Mouse (Mus musculus) testis, adult 2 months (tissue): ENCODE results near the gene Adgrv1. TPM values are rescaled to one million over a fixed set of nuclear protein-coding genes. Genes with fewer than 3 reads are reported as not detected.
"Not testable (repeated sequence)": the region's sequence is repeated elsewhere in the genome, so short reads cannot be mapped to it uniquely, and the experiment has no call there.

Experiments
- H3K27ac ChIP-seq: fragments of 200-500 bp; 2 replicates; pipeline ENCODE4 v1.5.1; 2012; ENCODE audit warnings: low read depth, low read length; ENCODE audit not compliant: control insufficient read depth, insufficient read depth
- H3K27me3 ChIP-seq: fragments of 200-500 bp; 2 replicates; pipeline ENCODE4 v1.6.1; 2012; ENCODE audit warnings: mild to moderate bottlenecking, low read length, moderate library complexity; ENCODE audit not compliant: control insufficient read depth, insufficient read depth
- H3K36me3 ChIP-seq: fragments of 200-500 bp; 2 replicates; pipeline ENCODE4 v1.6.1; 2012; ENCODE audit warnings: mild to moderate bottlenecking, low read length; ENCODE audit not compliant: control insufficient read depth, insufficient read depth
- H3K4me1 ChIP-seq: fragments of 200-500 bp; 2 replicates; pipeline ENCODE4 v1.6.1; 2012; ENCODE audit warnings: low read length; ENCODE audit not compliant: control insufficient read depth, insufficient read depth
- H3K4me3 ChIP-seq: fragments of 200-500 bp; 2 replicates; pipeline ENCODE4 v1.5.1; 2012; ENCODE audit warnings: low read depth, mild to moderate bottlenecking, low read length, moderate library complexity, mixed read lengths; ENCODE audit not compliant: control insufficient read depth
- CTCF ChIP-seq: fragments of 200-500 bp; IDR thresholded peaks from 2 replicates; pipeline ENCODE4 v1.5.1; 2012; ENCODE audit warnings: low read depth, mild to moderate bottlenecking, inconsistent platforms, low read length, moderate library complexity; ENCODE audit not compliant: control insufficient read depth, insufficient read depth, insufficient replicate concordance
- POLR2A ChIP-seq: fragments of 200-500 bp; IDR thresholded peaks from 2 replicates; pipeline ENCODE4 v1.6.1; 2012; ENCODE audit warnings: low read depth, mild to moderate bottlenecking, inconsistent platforms, low read length, moderate library complexity; ENCODE audit not compliant: control insufficient read depth
- polyA plus RNA-seq: library from polyadenylated mRNA; depleted of rRNA; stranded (reverse); fragments of >200 nt; gene quantifications from 2 replicates; pipeline ENCODE4 v1.2.3, GENCODE M21; 2012

Gene Adgrv1
- polyA plus RNA-seq, 1 experiment: 6.7 TPM

- Histone ChIP-seq H3K4me3 (no peak overlapping the region), H3K27ac (no peak overlapping the region), H3K4me1 (no peaks in the 10 kb centered on the region), H3K27me3 (no peaks in the 10 kb centered on the region), H3K36me3 (no peaks in the 10 kb centered on the region)
- no peak for TF ChIP-seq CTCF
- TF ChIP-seq POLR2A: no peak
Measured at GRCm38 (mm10) chr13:81640881-81641280, 7.9 kb upstream of the Adgrv1 start.

GRCm38 (mm10) chr13:81639624-81640023 is 6.7 kb upstream of the Adgrv1 start:
- no peak for TF ChIP-seq POLR2A
- TF ChIP-seq CTCF: no peak
- H3K4me3 ChIP-seq: no peak overlapping the region
- no peaks in the 10 kb centered on the region for H3K4me1 ChIP-seq
- H3K27me3 ChIP-seq: no peaks in the 10 kb centered on the region
- no peaks in the 10 kb centered on the region for H3K36me3 ChIP-seq
- no peak overlapping the region for H3K27ac ChIP-seq

- TF ChIP-seq POLR2A (no peak), CTCF (no peak)
- H3K4me1 ChIP-seq: peaks cover 8% of the 10 kb centered on the region
- no peak overlapping the region for H3K27ac ChIP-seq
- no peak overlapping the region for H3K4me3 ChIP-seq
- no peaks in the 10 kb centered on the region for H3K36me3 ChIP-seq
- H3K27me3 ChIP-seq: no peaks in the 10 kb centered on the region
Measured at GRCm38 (mm10) chr13:81630566-81630965, 2.4 kb downstream of the Adgrv1 start.

GRCm38 (mm10) chr13:81629395-81629794 is 3.6 kb downstream of the Adgrv1 start:
- Histone ChIP-seq H3K4me1 (peaks cover 8% of the 10 kb centered on the region), H3K27ac (no peak overlapping the region), H3K4me3 (no peak overlapping the region)

GRCm38 (mm10) chr13:81628631-81629190 is 4.2 kb downstream of the Adgrv1 start:
- H3K27me3 ChIP-seq: no peaks in the 10 kb centered on the region
- peaks cover 8% of the 10 kb centered on the region for H3K4me1 ChIP-seq
- no peak for TF ChIP-seq CTCF
- no peak for TF ChIP-seq POLR2A
- H3K27ac ChIP-seq: no peak overlapping the region
- H3K36me3 ChIP-seq: no peaks in the 10 kb centered on the region
- H3K4me3 ChIP-seq: no peak overlapping the region

More at GRCm38 (mm10) chr13:81629395-81629794, 3.6 kb downstream of the Adgrv1 start:
- H3K27me3 ChIP-seq: no peaks in the 10 kb centered on the region
- TF ChIP-seq CTCF (no peak), POLR2A (no peak)
- H3K36me3 ChIP-seq: no peaks in the 10 kb centered on the region

- H3K4me3 ChIP-seq, H3K36me3 ChIP-seq, H3K4me1 ChIP-seq, H3K27ac ChIP-seq, H3K27me3 ChIP-seq: not testable (repeated sequence)
Measured at GRCm38 (mm10) chr13:81627861-81628260, 5.1 kb downstream of the Adgrv1 start.

GRCm38 (mm10) chr13:81610349-81610748 is 22.6 kb downstream of the Adgrv1 start:
- Histone ChIP-seq H3K27ac (no peak overlapping the region), H3K4me3 (no peak overlapping the region), H3K27me3 (no peaks in the 10 kb centered on the region), H3K4me1 (no peaks in the 10 kb centered on the region), H3K36me3 (no peaks in the 10 kb centered on the region)
- TF ChIP-seq CTCF: no peak
- TF ChIP-seq POLR2A: no peak

GRCm38 (mm10) chr13:81606991-81607390 is 26.0 kb downstream of the Adgrv1 start:
- Histone ChIP-seq H3K36me3 (no peaks in the 10 kb centered on the region), H3K27ac (no peak overlapping the region), H3K4me3 (no peak overlapping the region), H3K27me3 (no peaks in the 10 kb centered on the region), H3K4me1 (no peaks in the 10 kb centered on the region)
- TF ChIP-seq CTCF (no peak), POLR2A (no peak)
